In the genomic region with DNA sequence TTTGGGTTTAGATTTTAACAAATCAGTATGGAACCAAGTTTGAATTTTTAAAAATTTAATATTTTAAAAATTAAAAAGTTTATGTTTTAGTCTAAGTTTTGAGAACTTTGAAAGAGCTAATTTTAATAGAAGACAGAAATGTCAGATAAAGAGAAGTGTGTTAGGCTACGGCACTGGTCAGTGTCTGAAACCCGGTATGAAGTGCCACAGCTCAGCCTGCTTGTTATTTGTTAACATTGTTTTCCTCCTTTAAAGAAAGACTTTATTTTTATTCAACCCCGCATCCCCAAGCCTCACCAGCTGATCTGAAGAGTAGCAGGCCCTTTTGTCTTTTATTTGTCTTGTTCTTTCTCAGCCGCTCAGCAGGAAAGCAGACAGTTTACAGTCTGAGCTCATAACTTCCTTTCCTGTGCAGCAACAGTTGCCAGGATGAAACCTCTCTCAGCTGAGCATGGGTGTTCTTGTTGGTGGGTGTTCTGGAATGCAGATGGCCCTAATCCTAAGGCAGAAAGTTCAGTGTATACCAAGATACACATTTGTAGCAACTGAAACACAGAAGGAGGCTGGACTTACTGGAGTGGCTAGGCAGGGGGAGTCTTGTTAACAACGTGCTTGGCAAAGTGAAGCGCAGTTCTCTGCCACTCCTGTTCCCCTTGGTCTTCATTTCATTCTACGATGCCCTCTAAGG, we compare ENCODE assay signal across 8 mouse cellular contexts. TPM values are rescaled to one million over a fixed set of nuclear protein-coding genes. Genes with fewer than 3 reads are reported as not detected.
DNase-seq lines count a peak whose midpoint lies in the region; ATAC-seq lines count a peak whose summit lies in the region.
"Had no signal": no experiment of that assay in that cellular context is flagged by ENCODE, and none has a peak within 500 bp of the region (broad histone marks: within the 10 kb centered on the region; RNA-seq: fewer than 3 reads in every experiment).

No protein-coding gene starts in this region.

- 54% methylated on average over 7 of the region's 7 CpGs for WGBS in heart, embryonic 11.5 days (ENCODE audit: insufficient replicate concordance)
- WGBS in limb, embryonic 12.5 days: 44% methylated on average over 7 of the region's 7 CpGs

- no peaks in the 10 kb centered on the region for H3K36me3 ChIP-seq in heart, embryonic 11.5 days (ENCODE audit: control insufficient read depth, insufficient read depth, low read length)
- no peaks in the 10 kb centered on the region for H3K36me3 ChIP-seq in limb, embryonic 12.5 days

- no peak for ATAC-seq in heart, embryonic 11.5 days (replicated peaks; ENCODE audit: insufficient number of reproducible peaks, low FRiP score, low TSS enrichment)
- ATAC-seq in limb, embryonic 12.5 days (ENCODE audit: insufficient number of reproducible peaks, insufficient read depth, low FRiP score, low TSS enrichment, low read depth): no peak
- no peak for ATAC-seq in inflammation-experienced regulatory T-cells, adult 6 months

- no peak overlapping the region for H3K4me2 ChIP-seq in heart, embryonic 11.5 days
- H3K4me2 ChIP-seq in limb, embryonic 12.5 days: no peak overlapping the region

- H3K9ac ChIP-seq in heart, embryonic 11.5 days (ENCODE audit: low read depth, low read length): no peak overlapping the region
- no peak overlapping the region for H3K9ac ChIP-seq in limb, embryonic 12.5 days (replicated peaks)

- peak; percentile 44 for DNase-seq in right cerebral cortex, adult 18-20 months
- DNase-seq in right cerebral cortex, postnatal 14 days: no peak
- peak; percentile 47 for DNase-seq in retina, postnatal 1 day
- DNase-seq in gastrocnemius, adult 18-20 months (ENCODE audit: low spot score): no peak

- peak overlapping the region; percentile 32 for H3K27ac ChIP-seq in heart, embryonic 11.5 days (ENCODE audit: low read depth, low read length)
- H3K27ac ChIP-seq in limb, embryonic 12.5 days: peak overlapping the region; percentile 12; the same call in 1 of the 2 replicates

- peaks cover 22% of the 10 kb centered on the region; the same call in 1 of the 2 replicates for H3K4me1 ChIP-seq in heart, embryonic 11.5 days (ENCODE audit: control insufficient read depth, insufficient read depth, low read length)
- peaks cover 27% of the 10 kb centered on the region for H3K4me1 ChIP-seq in limb, embryonic 12.5 days (replicated peaks)

- no peak overlapping the region for H3K4me3 ChIP-seq in heart, embryonic 11.5 days (ENCODE audit: low read depth, low read length)
- no peak overlapping the region for H3K4me3 ChIP-seq in limb, embryonic 12.5 days (replicated peaks)
- H3K4me3 ChIP-seq: megakaryocyte, embryonic 14.5 days had no signal

- H3K9me3 ChIP-seq in heart, embryonic 11.5 days (replicated peaks; ENCODE audit: control insufficient read depth, low read length): no peaks in the 10 kb centered on the region
- no peaks in the 10 kb centered on the region for H3K9me3 ChIP-seq in limb, embryonic 12.5 days
- H3K9me3 ChIP-seq: megakaryocyte, embryonic 14.5 days had no signal

- no peaks in the 10 kb centered on the region for H3K27me3 ChIP-seq in heart, embryonic 11.5 days (ENCODE audit: control insufficient read depth, insufficient read depth, low read length)
- H3K27me3 ChIP-seq in limb, embryonic 12.5 days: no peaks in the 10 kb centered on the region
- H3K27me3 ChIP-seq: megakaryocyte, embryonic 14.5 days had no signal

RNA-seq across cellular contexts. Expression of a gene that starts 32.5 kb away (rescaled TPM):
- 16.0 and 21.2 TPM in 2 replicates for polyA plus RNA-seq in heart, embryonic 11.5 days (2014; fragmentation: Nextera tagmentation; extraction: Ambion mirVana)
- 22.4 and 24.1 TPM in 2 replicates for polyA plus RNA-seq in limb, embryonic 12.5 days (2016; fragmentation: Nextera tagmentation; extraction: Ambion mirVana)
- total RNA-seq in gastrocnemius, adult 18-20 months (2021): 1 to 10 TPM; 6.1 to 8.5 TPM
- polyA plus RNA-seq in inflammation-experienced regulatory T-cells, adult 6 months (2017; shearing (Covaris generic)): 1 to 10 TPM; 7.2 to 9.7 (median 7.7) TPM

Comparison
In these comparisons a context has a peak if more than half of its experiments do, and no peak if none do; other contexts are left out.
1. DNase-seq: peak in right cerebral cortex, adult 18-20 months (single experiment) and retina, postnatal 1 day (single experiment); none in right cerebral cortex, postnatal 14 days (single experiment) and gastrocnemius, adult 18-20 months (single experiment).